Mouse (Mus musculus) brown adipose tissue, adult 24 weeks (tissue): ENCODE results near the gene Aebp2. TPM values are rescaled to one million over a fixed set of nuclear protein-coding genes. Genes with fewer than 3 reads are reported as not detected.
"Not testable (repeated sequence)": the region's sequence is repeated elsewhere in the genome, so short reads cannot be mapped to it uniquely, and the experiment has no call there.

Source experiments
- H3K27ac ChIP-seq: fragments of 200-500 bp; replicated peaks from 2 replicates; pipeline ENCODE4 v1.5.1; 2012; ENCODE audit warnings: low read depth, mild to moderate bottlenecking, low read length
- H3K4me1 ChIP-seq: fragments of 200-500 bp; 2 replicates; pipeline ENCODE4 v1.6.1; 2012; ENCODE audit warnings: low read length, mixed read lengths; ENCODE audit not compliant: control insufficient read depth, insufficient read depth, insufficient read length
- H3K4me3 ChIP-seq: fragments of 200-500 bp; 2 replicates; pipeline ENCODE4 v1.5.1; 2012; ENCODE audit warnings: low read depth, mild to moderate bottlenecking, low read length, moderate library complexity; ENCODE audit not compliant: insufficient read depth
- polyA plus RNA-seq: library from polyadenylated mRNA; stranded (reverse); fragments of >200 nt; gene quantifications from 2 replicates; pipeline ENCODE4 v1.2.4, GENCODE M21; 2012; ENCODE audit not compliant: missing spikeins, insufficient read depth, insufficient read length

Gene Aebp2
- polyA plus RNA-seq, 1 experiment, result 25.4 TPM

DNA sequence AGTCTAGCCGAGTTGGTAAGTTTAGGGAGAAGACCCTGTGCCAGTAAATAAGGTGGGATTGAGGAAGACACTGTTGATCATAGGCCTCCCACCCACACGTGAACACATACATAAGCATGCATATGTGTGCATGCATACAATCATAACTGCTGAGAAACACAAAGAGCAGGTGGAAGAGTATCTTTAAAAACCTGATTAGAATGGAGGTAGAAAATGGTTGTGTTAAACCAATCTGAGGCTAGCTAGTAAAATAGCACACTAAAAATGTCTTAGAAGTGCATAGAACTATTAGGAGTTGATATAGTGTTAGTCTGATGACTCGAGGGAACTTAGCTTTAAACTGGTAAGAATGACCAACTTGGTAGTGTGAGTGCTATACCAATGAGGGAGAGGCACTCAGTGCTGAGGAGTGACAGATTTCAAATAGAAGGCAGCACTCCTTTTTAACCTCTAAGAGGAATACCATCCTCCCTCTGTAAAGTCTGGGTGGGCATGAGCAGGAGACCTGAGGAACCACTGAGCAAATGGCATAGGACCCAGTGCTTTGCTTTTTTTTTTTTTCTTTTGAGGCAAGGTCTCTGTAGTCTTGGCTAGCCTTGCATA is 35.6 kb downstream of the Aebp2 start:
- Histone ChIP-seq H3K4me1 (no peaks in the 10 kb centered on the region), H3K27ac (no peak overlapping the region), H3K4me3 (no peak overlapping the region)

DNA sequence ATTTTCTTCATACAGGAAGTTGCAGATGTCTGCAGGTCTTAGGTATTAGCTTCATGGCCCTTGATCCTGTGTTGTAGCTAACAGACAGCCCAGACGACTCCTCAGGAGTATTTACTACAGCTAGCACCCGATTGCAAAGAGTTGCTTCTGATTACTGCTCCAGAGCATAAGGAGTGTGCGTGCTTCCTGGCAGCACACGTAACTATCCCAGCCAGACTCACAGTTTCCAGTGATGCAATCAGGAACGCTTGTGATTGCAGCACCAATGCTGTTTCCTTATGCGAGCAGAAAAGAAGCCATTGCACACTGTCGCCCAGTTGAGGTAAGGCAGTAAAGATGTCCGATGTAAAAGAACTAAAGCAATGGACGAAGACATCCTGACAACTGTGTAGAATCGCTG is 38.6 kb downstream of the Aebp2 start:
- Histone ChIP-seq H3K27ac (no peak overlapping the region), H3K4me1 (no peaks in the 10 kb centered on the region), H3K4me3 (no peak overlapping the region)

GRCm38 (mm10) chr6:140661777-140662176 is 39.3 kb downstream of the Aebp2 start:
- no peaks in the 10 kb centered on the region for H3K4me1 ChIP-seq
- no peak overlapping the region for H3K4me3 ChIP-seq
- H3K27ac ChIP-seq, result no peak overlapping the region

GRCm38 (mm10) chr6:140662290-140662689 is 39.8 kb downstream of the Aebp2 start:
- Histone ChIP-seq H3K4me1 (no peaks in the 10 kb centered on the region), H3K27ac (no peak overlapping the region), H3K4me3 (no peak overlapping the region)

GRCm38 (mm10) chr6:140662697-140663096 is 40.2 kb downstream of the Aebp2 start:
- not testable (repeated sequence) for H3K4me1 ChIP-seq, H3K27ac ChIP-seq, H3K4me3 ChIP-seq

GRCm38 (mm10) chr6:140664611-140665010 is 42.1 kb downstream of the Aebp2 start:
- H3K4me1 ChIP-seq, result no peaks in the 10 kb centered on the region
- H3K27ac ChIP-seq, result no peak overlapping the region
- no peak overlapping the region for H3K4me3 ChIP-seq

DNA sequence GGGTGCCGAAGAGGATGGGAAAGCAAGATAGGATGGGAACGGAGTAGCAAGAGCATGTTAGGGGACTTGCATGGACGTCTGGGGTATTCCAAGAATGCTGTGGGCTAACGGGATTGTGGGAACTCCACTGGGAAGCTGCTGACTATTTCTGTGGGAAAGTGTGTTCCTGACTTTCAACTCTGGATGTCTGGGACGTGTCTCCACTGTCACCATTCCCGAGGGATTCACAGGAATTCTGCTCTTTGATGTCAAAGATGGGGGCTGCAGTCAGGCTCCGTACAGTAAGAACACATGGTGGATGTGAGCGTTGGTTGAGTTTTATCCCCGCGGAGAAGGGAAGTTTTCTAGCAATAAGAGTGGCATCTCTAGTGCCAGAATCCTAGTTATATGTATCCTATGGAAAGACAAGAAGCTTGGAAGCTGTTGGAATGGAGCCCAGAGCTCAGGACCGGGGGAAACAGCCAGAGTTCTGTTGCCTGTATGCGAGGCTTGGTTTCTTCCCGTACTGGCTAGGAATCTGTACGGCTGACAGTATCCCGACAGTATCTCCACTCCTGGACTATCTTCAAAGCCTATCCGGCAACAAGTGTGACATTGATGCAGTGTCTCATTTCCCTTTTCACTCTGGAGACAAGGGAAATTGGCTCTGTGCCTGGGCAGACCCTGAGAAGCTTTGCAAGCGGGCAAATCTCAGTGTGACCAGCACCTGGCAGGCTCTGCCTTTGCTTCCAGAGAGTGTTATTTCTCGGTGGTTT is 44.2 kb downstream of the Aebp2 start:
- Histone ChIP-seq H3K27ac (no peak overlapping the region), H3K4me3 (no peak overlapping the region), H3K4me1 (no peaks in the 10 kb centered on the region)

- no peaks in the 10 kb centered on the region for H3K4me1 ChIP-seq
- no peak overlapping the region for H3K4me3 ChIP-seq
- H3K27ac ChIP-seq, result no peak overlapping the region
These were observed 44.9 kb downstream of the Aebp2 start for GRCm38 (mm10) chr6:140667289-140667906.

GRCm38 (mm10) chr6:140674414-140674813 is 52.0 kb downstream of the Aebp2 start:
- Histone ChIP-seq H3K4me3 (no peak overlapping the region), H3K4me1 (no peaks in the 10 kb centered on the region), H3K27ac (no peak overlapping the region)

GRCm38 (mm10) chr6:140676094-140676493 is 53.6 kb downstream of the Aebp2 start:
- no peaks in the 10 kb centered on the region for H3K4me1 ChIP-seq
- no peak overlapping the region for H3K27ac ChIP-seq

GRCm38 (mm10) chr6:140677041-140677440 is 54.6 kb downstream of the Aebp2 start:
- Histone ChIP-seq H3K4me1 (no peaks in the 10 kb centered on the region), H3K4me3 (no peak overlapping the region), H3K27ac (no peak overlapping the region)

More at GRCm38 (mm10) chr6:140676094-140676493, 53.6 kb downstream of the Aebp2 start:
- no peak overlapping the region for H3K4me3 ChIP-seq

DNA sequence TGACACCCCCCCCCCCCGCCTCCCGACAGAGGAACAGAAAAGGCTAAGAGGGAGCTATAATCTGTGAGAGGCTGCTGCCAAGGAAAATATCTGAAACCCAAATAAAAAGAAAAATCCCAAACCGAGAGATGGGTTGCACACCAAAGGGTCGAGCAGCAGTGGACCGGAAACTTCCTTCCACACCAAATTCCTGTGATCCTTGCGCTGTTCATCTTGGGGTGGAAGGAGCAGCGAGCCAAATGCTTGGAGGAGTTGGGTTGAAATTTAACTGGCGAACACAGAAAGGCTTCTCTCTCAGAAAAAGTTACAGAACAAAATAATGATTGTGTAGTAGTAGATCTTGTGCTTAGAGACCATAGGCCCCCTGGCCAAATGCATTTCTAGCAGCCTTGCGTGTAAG is 55.5 kb downstream of the Aebp2 start:
- H3K4me3 ChIP-seq, result no peak overlapping the region
- no peak overlapping the region for H3K27ac ChIP-seq
- no peaks in the 10 kb centered on the region for H3K4me1 ChIP-seq

GRCm38 (mm10) chr6:140678658-140679271 is 56.3 kb downstream of the Aebp2 start:
- H3K4me1 ChIP-seq, result no peaks in the 10 kb centered on the region
- no peak overlapping the region for H3K27ac ChIP-seq
- no peak overlapping the region for H3K4me3 ChIP-seq

- H3K4me3 ChIP-seq, result no peak overlapping the region
- H3K4me1 ChIP-seq, result no peaks in the 10 kb centered on the region
- H3K27ac ChIP-seq, result no peak overlapping the region
These were observed 58.2 kb downstream of the Aebp2 start for GRCm38 (mm10) chr6:140680713-140681112.

- Histone ChIP-seq H3K27ac (no peak overlapping the region), H3K4me1 (no peaks in the 10 kb centered on the region), H3K4me3 (no peak overlapping the region)
These were observed 60.4 kb downstream of the Aebp2 start for GRCm38 (mm10) chr6:140682829-140683228.
